In the genomic region with DNA sequence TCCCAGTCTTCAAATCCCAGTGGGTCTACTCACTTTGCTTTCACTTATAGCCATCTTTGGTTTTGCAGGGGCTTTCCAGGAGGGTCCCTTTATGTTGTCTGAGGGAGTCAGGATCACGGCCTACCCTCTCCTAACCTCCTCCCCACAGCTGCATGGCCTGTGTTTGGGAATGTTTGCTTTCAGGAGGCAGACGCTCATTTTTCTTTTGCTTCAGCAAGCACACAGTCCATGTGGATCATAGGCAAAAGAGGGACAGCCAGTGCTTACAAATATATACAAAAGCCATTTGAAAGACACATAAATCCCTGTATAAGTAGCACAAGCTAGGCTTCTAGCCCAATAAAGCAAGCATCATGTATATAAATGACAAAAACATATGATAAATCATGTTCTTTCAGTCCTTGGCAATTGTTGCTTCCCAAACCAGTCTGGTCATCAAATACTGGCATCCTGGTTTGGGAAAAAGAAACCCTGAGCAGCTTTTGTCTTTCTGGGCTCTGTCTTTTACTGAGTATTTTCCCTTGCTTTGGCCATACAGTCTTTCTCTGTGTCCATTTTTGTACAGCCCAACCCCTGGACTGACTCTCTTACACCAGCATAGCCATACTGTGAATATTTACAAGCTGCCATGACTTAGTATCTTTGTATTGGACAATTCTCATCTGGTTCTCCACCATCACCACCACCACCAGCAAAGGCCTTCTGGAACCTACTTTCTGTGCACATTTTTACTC, we compare ENCODE assay signal across 19 mouse cellular contexts.
DNase-seq lines count a peak whose midpoint lies in the region; ATAC-seq lines count a peak whose summit lies in the region.
"Had no signal": no experiment of that assay in that cellular context is flagged by ENCODE, and none has a peak within 500 bp of the region (broad histone marks: within the 10 kb centered on the region; RNA-seq: fewer than 3 reads in every experiment).

No protein-coding gene starts in this region.

- H3K4me2 ChIP-seq in kidney, embryonic 15.5 days = no peak overlapping the region
- H3K4me2 ChIP-seq in lung, embryonic 15.5 days = no peak overlapping the region
- no peak overlapping the region for H3K4me2 ChIP-seq in stomach, embryonic 14.5 days (replicated peaks; ENCODE audit: low read depth, low read length)
- H3K4me2 ChIP-seq: forebrain, embryonic 13.5 days; heart, embryonic 11.5 days; heart, embryonic 15.5 days had no signal

- no peak overlapping the region for H3K9ac ChIP-seq in kidney, embryonic 15.5 days
- H3K9ac ChIP-seq in lung, embryonic 15.5 days = no peak overlapping the region
- H3K9ac ChIP-seq in stomach, embryonic 14.5 days (replicated peaks; ENCODE audit: low read depth, low read length) = no peak overlapping the region
- H3K9ac ChIP-seq: forebrain, embryonic 13.5 days; forebrain, postnatal 0 days; heart, embryonic 15.5 days had no signal

- H3K27me3 ChIP-seq in kidney, embryonic 15.5 days = no peaks in the 10 kb centered on the region
- H3K27me3 ChIP-seq in lung, embryonic 15.5 days = no peaks in the 10 kb centered on the region
- H3K27me3 ChIP-seq in stomach, embryonic 14.5 days (ENCODE audit: control insufficient read depth, insufficient read depth, low read length) = no peaks in the 10 kb centered on the region
- H3K27me3 ChIP-seq: forebrain, embryonic 13.5 days; heart, embryonic 15.5 days had no signal

- no peak overlapping the region for H3K4me3 ChIP-seq in kidney, embryonic 15.5 days (replicated peaks)
- no peak overlapping the region for H3K4me3 ChIP-seq in lung, embryonic 15.5 days
- H3K4me3 ChIP-seq in stomach, embryonic 14.5 days (ENCODE audit: low read depth, low read length) = no peak overlapping the region
- H3K4me3 ChIP-seq: embryonic facial prominence, embryonic 10.5 days; forebrain, embryonic 13.5 days; heart, adult 2 months; heart, embryonic 15.5 days had no signal

- DNase-seq in kidney, adult 11 months = no peak
- DNase-seq in lung, adult 18-20 months = no peak
- DNase-seq in adrenal gland, postnatal 25 days = no peak
- DNase-seq in thymus, postnatal 4 days = no peak
- DNase-seq: adrenal gland, postnatal 14 days; cerebellum, adult 18-20 months; cerebellum, adult 9-11 months; cerebellum, postnatal 36 days; forebrain, postnatal 0 days; gastrocnemius, postnatal 14 days; heart, adult 2 months; heart, postnatal 14 days had no signal

- 46% methylated on average over 2 of the region's 2 CpGs for WGBS in kidney, embryonic 15.5 days
- 35% methylated on average over 2 of the region's 2 CpGs for WGBS in lung, embryonic 15.5 days
- 17% methylated on average over 2 of the region's 2 CpGs for WGBS in stomach, embryonic 14.5 days

- ATAC-seq in kidney, embryonic 15.5 days (replicated peaks; ENCODE audit: low FRiP score) = no peak; the same call in 1 of the 2 replicates
- peak; percentile 52; the same call in 1 of the 2 replicates for ATAC-seq in lung, embryonic 15.5 days (ENCODE audit: borderline replicate concordance, extremely low read depth, low FRiP score, low TSS enrichment)
- peak; percentile 60; the same call in 1 of the 2 replicates for ATAC-seq in stomach, embryonic 14.5 days (ENCODE audit: insufficient number of reproducible peaks, insufficient read depth, low FRiP score, low read depth)
- ATAC-seq: forebrain, embryonic 13.5 days; forebrain, postnatal 0 days had no signal

- H3K9me3 ChIP-seq in kidney, embryonic 15.5 days (replicated peaks) = no peaks in the 10 kb centered on the region
- no peaks in the 10 kb centered on the region for H3K9me3 ChIP-seq in lung, embryonic 15.5 days
- no peaks in the 10 kb centered on the region for H3K9me3 ChIP-seq in stomach, embryonic 14.5 days (ENCODE audit: control insufficient read depth, low read depth, low read length)
- H3K9me3 ChIP-seq: embryonic facial prominence, embryonic 10.5 days; forebrain, embryonic 13.5 days; heart, embryonic 15.5 days had no signal

- 0 out of 2 replicates have a peak overlapping the region, but pooled peaks have one; percentile 9 for H3K27ac ChIP-seq in kidney, embryonic 15.5 days
- peak overlapping the region; percentile 26; the same call in 1 of the 2 replicates for H3K27ac ChIP-seq in lung, embryonic 15.5 days
- H3K27ac ChIP-seq in stomach, embryonic 14.5 days (ENCODE audit: low read length) = peak overlapping the region; percentile 64; the same call in 1 of the 2 replicates
- H3K27ac ChIP-seq: embryonic facial prominence, embryonic 10.5 days; forebrain, embryonic 13.5 days; heart, adult 2 months; heart, embryonic 15.5 days had no signal

- no peaks in the 10 kb centered on the region for H3K4me1 ChIP-seq in kidney, embryonic 15.5 days
- no peaks in the 10 kb centered on the region for H3K4me1 ChIP-seq in lung, embryonic 15.5 days
- H3K4me1 ChIP-seq in stomach, embryonic 14.5 days (ENCODE audit: control insufficient read depth, insufficient read depth, low read length) = peaks cover 1% of the 10 kb centered on the region; the same call in 1 of the 2 replicates
- H3K4me1 ChIP-seq: heart, embryonic 15.5 days had no signal

- H3K36me3 ChIP-seq in kidney, embryonic 15.5 days = no peaks in the 10 kb centered on the region
- H3K36me3 ChIP-seq in lung, embryonic 15.5 days = no peaks in the 10 kb centered on the region
- no peaks in the 10 kb centered on the region for H3K36me3 ChIP-seq in stomach, embryonic 14.5 days (ENCODE audit: control insufficient read depth, insufficient read depth, low read length)
- H3K36me3 ChIP-seq: embryonic facial prominence, embryonic 10.5 days; heart, embryonic 15.5 days had no signal

Comparison
In these comparisons a context has a peak if more than half of its experiments do, and no peak if none do; other contexts are left out.
1. H3K27ac ChIP-seq: peak in every context shown above with its lines; median percentile 64 in stomach, embryonic 14.5 days; 26 in lung, embryonic 15.5 days; 9 in kidney, embryonic 15.5 days.